In the genomic region with DNA sequence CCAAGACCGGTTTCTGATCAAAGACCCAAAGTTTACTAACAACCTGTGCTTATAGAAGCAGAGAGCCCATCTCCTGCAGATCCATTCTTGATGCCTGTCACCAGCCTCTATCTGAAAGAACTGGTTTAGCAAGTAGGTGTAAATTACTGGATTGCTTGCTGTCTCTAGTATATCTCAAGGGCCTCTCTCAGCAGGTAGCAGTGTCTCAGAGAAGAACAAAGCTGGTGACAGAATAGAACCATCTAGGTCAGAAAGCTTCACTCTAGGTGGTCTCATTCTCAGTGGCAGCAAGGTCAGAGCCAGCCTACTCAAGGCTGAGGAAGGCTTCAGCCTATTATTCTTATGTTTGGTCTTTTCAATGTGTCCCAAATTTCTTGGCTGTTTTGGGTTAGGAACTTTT, we compare ENCODE assay signal across 32 mouse cellular contexts. TPM values are rescaled to one million over a fixed set of nuclear protein-coding genes. Genes with fewer than 3 reads are reported as not detected.
"Had no signal": no experiment of that assay in that cellular context is flagged by ENCODE, and none has a peak within 500 bp of the region (broad histone marks: within the 10 kb centered on the region; RNA-seq: fewer than 3 reads in every experiment).

No protein-coding gene starts in this region.

- H3K36me3 ChIP-seq: embryonic facial prominence, embryonic 12.5 days; embryonic facial prominence, embryonic 13.5 days; embryonic facial prominence, embryonic 15.5 days; forebrain, embryonic 10.5 days; forebrain, embryonic 12.5 days; forebrain, embryonic 15.5 days; heart, embryonic 10.5 days had no signal

- H3K4me1 ChIP-seq: embryonic facial prominence, embryonic 12.5 days; embryonic facial prominence, embryonic 13.5 days; embryonic facial prominence, embryonic 15.5 days; forebrain, embryonic 10.5 days; forebrain, embryonic 12.5 days; forebrain, embryonic 13.5 days; forebrain, embryonic 15.5 days had no signal

- H3K4me3 ChIP-seq: embryonic facial prominence, embryonic 12.5 days; embryonic facial prominence, embryonic 13.5 days; embryonic facial prominence, embryonic 15.5 days; erythroblast, embryonic 14.5 days; forebrain, embryonic 10.5 days; forebrain, embryonic 12.5 days; forebrain, embryonic 13.5 days; forebrain, embryonic 15.5 days; gastrocnemius, adult 2 months; heart, adult 2 months; heart, embryonic 10.5 days had no signal

- H3K27ac ChIP-seq: embryonic facial prominence, embryonic 12.5 days; embryonic facial prominence, embryonic 13.5 days; embryonic facial prominence, embryonic 15.5 days; forebrain, embryonic 10.5 days; forebrain, embryonic 12.5 days; forebrain, embryonic 13.5 days; forebrain, embryonic 15.5 days; gastrocnemius, adult 2 months; heart, adult 2 months; heart, embryonic 10.5 days had no signal

- DNase-seq: cerebellum, adult 9-11 months; cerebellum, postnatal 10 days; cerebellum, postnatal 14 days; cerebellum, postnatal 25 days; cerebellum, postnatal 36 days; embryo, embryonic 11 days; forebrain, postnatal 0 days; gastrocnemius, adult 2 months; gastrocnemius, postnatal 10 days; gastrocnemius, postnatal 14 days; gastrocnemius, postnatal 25 days; gastrocnemius, postnatal 36 days; heart, adult 11 months; heart, adult 18-20 months; heart, adult 2 months had no signal

- H3K4me2 ChIP-seq: embryonic facial prominence, embryonic 12.5 days; embryonic facial prominence, embryonic 13.5 days; embryonic facial prominence, embryonic 15.5 days; forebrain, embryonic 12.5 days; forebrain, embryonic 13.5 days; forebrain, embryonic 15.5 days; heart, embryonic 11.5 days had no signal

- H3K27me3 ChIP-seq: embryonic facial prominence, embryonic 12.5 days; embryonic facial prominence, embryonic 13.5 days; embryonic facial prominence, embryonic 15.5 days; forebrain, embryonic 12.5 days; forebrain, embryonic 13.5 days; forebrain, embryonic 15.5 days had no signal

- ATAC-seq: forebrain, embryonic 13.5 days; forebrain, embryonic 14.5 days; forebrain, embryonic 15.5 days; forebrain, embryonic 16.5 days; forebrain, postnatal 0 days had no signal

- H3K9ac ChIP-seq: embryonic facial prominence, embryonic 12.5 days; embryonic facial prominence, embryonic 13.5 days; embryonic facial prominence, embryonic 15.5 days; forebrain, embryonic 12.5 days; forebrain, embryonic 13.5 days; forebrain, embryonic 15.5 days; forebrain, postnatal 0 days had no signal

- H3K9me3 ChIP-seq: embryonic facial prominence, embryonic 12.5 days; embryonic facial prominence, embryonic 13.5 days; embryonic facial prominence, embryonic 15.5 days; forebrain, embryonic 12.5 days; forebrain, embryonic 13.5 days; forebrain, embryonic 15.5 days; heart, embryonic 10.5 days had no signal

RNA-seq across cellular contexts. Expression of gene Uox, which starts 26.6 kb away (rescaled TPM):
- total RNA-seq: common myeloid progenitor, adult 5-6 weeks; gastrocnemius, adult 2 months; gastrocnemius, postnatal 14 days; gastrocnemius, postnatal 25 days; granulocyte monocyte progenitor cell, adult 5-6 weeks; heart, adult 18-20 months; heart, adult 2 months; heart, adult 8-10 months had no signal
- polyA plus RNA-seq: embryonic facial prominence, embryonic 11.5 days; embryonic facial prominence, embryonic 12.5 days; erythroblast, embryonic 14.5 days; forebrain, embryonic 10.5 days; forebrain, embryonic 11.5 days; forebrain, embryonic 12.5 days; forebrain, embryonic 13.5 days; forebrain, embryonic 14.5 days; forebrain, embryonic 15.5 days; forebrain, embryonic 16.5 days; heart, adult 2 months; heart, embryonic 10.5 days; heart, embryonic 11.5 days had no signal

RNA-seq across cellular contexts. Expression of gene Spata1, which starts 44.1 kb away (rescaled TPM):
- polyA plus RNA-seq: erythroblast, embryonic 14.5 days had no signal
